Mouse (Mus musculus): ENCODE data around the gene Olfr469. TPM values are rescaled to one million over a fixed set of nuclear protein-coding genes. Genes with fewer than 3 reads are reported as not detected.
A peak's percentile ranks its signal among the peaks of the same experiment; 100 is the strongest.
"Not testable (repeated sequence)": the region's sequence is repeated elsewhere in the genome, so short reads cannot be mapped to it uniquely, and the experiment has no call there.

The Olfr469 gene
- polyA plus RNA-seq (2015; fragmentation: Nextera tagmentation; extraction: Ambion mirVana): not detected in 2 replicates

DNA sequence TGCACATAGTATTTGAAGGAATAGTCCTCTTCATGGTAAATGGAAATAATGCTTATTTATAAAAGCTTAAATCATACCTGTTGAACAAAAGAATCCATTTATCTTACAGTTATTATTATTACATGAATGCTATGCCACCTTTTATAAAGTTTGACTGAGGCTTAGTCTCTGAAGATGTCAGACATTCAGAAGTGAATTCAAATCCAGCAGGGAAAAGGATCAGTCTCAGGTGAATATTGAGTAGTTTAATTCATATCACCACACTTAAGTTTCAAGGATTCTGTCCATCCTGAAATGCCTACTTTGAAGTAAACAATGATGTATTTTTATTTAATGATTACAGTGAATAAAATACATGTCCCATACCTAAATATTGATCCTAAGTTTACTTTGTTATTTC is at the start of gene Olfr469:
Olfr469 (minus strand) TSS at position 101 of the 400 bp plus-strand sequence.
- not testable (repeated sequence) for ATAC-seq; H3K27me3 ChIP-seq; H3K9ac ChIP-seq (replicated peaks); H3K4me2 ChIP-seq (replicated peaks); H3K9me3 ChIP-seq; H3K4me3 ChIP-seq (replicated peaks); H3K4me1 ChIP-seq (replicated peaks); H3K27ac ChIP-seq; H3K36me3 ChIP-seq

DNA sequence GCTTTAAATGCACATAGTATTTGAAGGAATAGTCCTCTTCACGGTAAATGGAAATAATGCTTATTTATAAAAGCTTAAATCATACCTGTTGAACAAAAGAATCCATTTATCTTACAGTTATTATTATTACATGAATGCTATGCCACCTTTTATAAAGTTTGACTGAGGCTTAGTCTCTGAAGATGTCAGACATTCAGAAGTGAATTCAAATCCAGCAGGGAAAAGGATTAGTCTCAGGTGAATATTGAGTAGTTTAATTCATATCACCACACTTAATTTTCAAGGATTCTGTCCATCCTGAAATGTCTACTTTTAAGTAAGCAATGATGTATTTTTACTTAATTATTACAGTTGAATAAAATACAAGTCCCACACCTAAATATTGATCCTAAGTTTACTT is 22.0 kb upstream of the Olfr469 start, which contains the start of gene Olfr470:
Olfr470 (minus strand) TSS at position 101 of the 400 bp plus-strand sequence.
- not testable (repeated sequence) for H3K36me3 ChIP-seq; H3K27ac ChIP-seq; H3K27me3 ChIP-seq; H3K4me1 ChIP-seq (replicated peaks); H3K4me3 ChIP-seq (replicated peaks); H3K9me3 ChIP-seq; H3K9ac ChIP-seq (replicated peaks); H3K4me2 ChIP-seq (replicated peaks); ATAC-seq
- 82% methylated on average over 1 of the region's 1 CpGs for WGBS

DNA sequence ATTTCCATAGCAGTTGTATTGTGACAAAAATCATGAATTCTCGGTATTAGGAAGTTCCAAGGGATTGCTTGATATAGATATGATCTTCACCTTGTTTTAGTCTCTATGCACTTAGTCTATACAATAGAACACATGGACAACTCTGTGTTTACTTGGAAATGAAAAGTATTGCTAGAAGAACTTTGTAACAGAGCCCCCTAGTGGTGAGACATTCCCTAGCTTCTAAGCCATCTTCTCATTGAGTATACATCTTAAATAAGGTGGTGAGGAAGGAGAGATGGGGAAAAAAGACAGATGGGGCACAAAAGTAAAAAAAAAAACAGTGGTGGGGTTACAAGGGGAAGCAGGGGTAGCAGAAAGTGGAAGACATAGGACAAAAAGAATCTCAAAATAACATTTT is 16.4 kb upstream of the Olfr469 start:
- Histone ChIP-seq H3K36me3 (no peaks in the 10 kb centered on the region), H3K4me1 (replicated peaks) (no peaks in the 10 kb centered on the region), H3K4me2 (replicated peaks) (no peak overlapping the region), H3K27me3 (no peaks in the 10 kb centered on the region), H3K9me3 (no peaks in the 10 kb centered on the region), H3K27ac (no peak overlapping the region), H3K4me3 (replicated peaks) (no peak overlapping the region), H3K9ac (replicated peaks) (no peak overlapping the region)
- WGBS: 82% methylated on average over 1 of the region's 1 CpGs
- no peak for ATAC-seq

DNA sequence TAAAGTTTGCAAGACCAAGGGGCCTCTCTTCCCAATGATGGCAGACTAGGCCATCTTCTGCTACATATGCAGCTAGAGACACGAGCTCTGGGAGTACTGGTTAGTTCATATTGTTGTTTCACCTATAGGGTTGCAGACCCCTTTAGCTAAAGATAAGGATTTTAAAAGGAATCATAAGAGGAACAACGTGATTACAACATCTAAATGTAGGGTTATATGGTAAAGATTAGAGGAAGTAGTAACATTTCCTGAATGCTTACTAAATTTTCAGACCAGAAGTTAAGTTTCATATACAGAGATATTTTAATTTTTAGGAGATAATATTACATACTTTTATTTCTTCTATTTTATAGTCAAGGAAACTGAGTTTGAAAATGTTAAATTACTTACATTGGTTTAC is 1.5 kb downstream of the Olfr469 start:
- not testable (repeated sequence) for ATAC-seq

DNA sequence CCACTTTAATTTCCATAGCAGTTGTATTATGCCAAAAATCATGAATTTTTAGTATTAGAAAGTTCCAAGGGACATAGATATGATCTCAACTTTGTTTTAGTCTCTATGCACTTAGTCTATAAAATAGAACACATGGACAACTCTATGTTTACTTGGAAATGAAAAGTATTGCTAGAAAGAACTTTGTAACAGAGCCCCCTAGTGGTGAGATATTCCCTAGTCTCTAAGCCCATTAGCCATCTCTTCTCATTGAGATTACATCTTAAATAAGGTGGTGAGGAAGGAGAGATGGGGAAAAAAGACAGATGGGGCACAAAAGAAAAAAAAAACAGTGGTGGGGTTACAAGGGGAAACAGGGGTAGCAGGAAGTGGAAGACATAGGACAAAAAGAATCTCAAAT is 5.9 kb downstream of the Olfr469 start:
- H3K27ac ChIP-seq: no peak overlapping the region
- H3K9ac ChIP-seq (replicated peaks): no peak overlapping the region
- no peaks in the 10 kb centered on the region for H3K4me1 ChIP-seq (replicated peaks)
- H3K4me3 ChIP-seq (replicated peaks): no peak overlapping the region
- ATAC-seq: no peak
- no peak overlapping the region for H3K4me2 ChIP-seq (replicated peaks)
- no peaks in the 10 kb centered on the region for H3K27me3 ChIP-seq
- no peaks in the 10 kb centered on the region for H3K9me3 ChIP-seq
- H3K36me3 ChIP-seq: no peaks in the 10 kb centered on the region

More for the DNA sequence above, 1.5 kb downstream of the Olfr469 start:
- H3K27ac ChIP-seq; H3K36me3 ChIP-seq; H3K4me2 ChIP-seq (replicated peaks); H3K9ac ChIP-seq (replicated peaks); H3K27me3 ChIP-seq; H3K9me3 ChIP-seq; H3K4me3 ChIP-seq (replicated peaks); H3K4me1 ChIP-seq (replicated peaks): not testable (repeated sequence)
- 71% methylated on average over 2 of the region's 2 CpGs for WGBS

DNA sequence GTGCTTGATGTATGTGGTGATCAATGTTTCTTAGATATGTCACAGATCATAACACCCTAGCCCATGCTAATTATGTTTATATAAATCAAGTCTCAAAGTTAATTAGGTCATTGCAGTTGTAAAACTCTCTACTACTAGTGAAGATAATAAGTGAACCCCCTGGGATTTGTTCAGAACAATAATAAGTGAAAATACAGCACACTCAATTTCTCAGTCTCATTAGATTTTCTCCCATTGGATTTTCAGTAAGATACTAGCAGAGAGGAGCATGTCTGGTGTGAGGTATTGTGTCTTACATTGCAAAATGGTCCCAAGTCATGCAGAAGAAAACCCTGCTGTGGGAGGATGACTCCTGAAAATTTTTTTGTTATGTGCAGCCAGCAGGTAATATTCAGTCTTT is 13.4 kb downstream of the Olfr469 start, which contains the start of gene Olfr467:
Olfr467 (plus strand) TSS at position 301 of the 400 bp plus-strand sequence.
- ATAC-seq: no peak
- Histone ChIP-seq H3K4me3 (replicated peaks) (no peak within 1 kb of the TSS), H3K4me1 (replicated peaks) (no peaks in the 10 kb centered on the region), H3K9me3 (peaks cover 5% of the 10 kb centered on the region; the same call in 1 of the 2 replicates), H3K27me3 (no peaks in the 10 kb centered on the region), H3K4me2 (replicated peaks) (no peak within 1 kb of the TSS), H3K36me3 (no peaks in the 10 kb centered on the region), H3K9ac (replicated peaks) (no peak within 1 kb of the TSS), H3K27ac (no peak within 1 kb of the TSS)

DNA sequence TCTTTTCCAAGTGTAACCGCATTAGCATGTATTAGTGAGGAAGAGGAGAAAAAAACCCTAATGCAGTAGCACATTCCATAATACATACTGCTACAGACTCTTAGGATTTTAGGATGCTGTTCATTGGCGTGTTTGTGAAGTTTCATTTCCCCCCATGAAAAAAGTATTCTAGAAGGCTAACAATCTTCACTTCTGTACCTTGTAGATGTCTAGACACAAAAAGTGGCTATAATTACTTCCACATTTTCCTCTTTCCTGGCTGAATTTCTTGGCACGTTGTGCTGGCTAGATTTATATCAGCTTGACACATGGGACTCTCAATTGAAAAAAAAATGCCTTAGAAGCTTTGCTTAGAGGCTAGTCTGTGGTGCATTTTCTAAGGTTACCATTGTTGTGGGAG is 23.2 kb downstream of the Olfr469 start:
- no peak overlapping the region for H3K27ac ChIP-seq
- H3K27me3 ChIP-seq: no peaks in the 10 kb centered on the region
- no peaks in the 10 kb centered on the region; the same call in 1 of the 2 replicates for H3K9me3 ChIP-seq
- 75% methylated on average over 3 of the region's 3 CpGs for WGBS
- H3K4me2 ChIP-seq (replicated peaks): no peak overlapping the region
- ATAC-seq: no peak
- no peak overlapping the region for H3K4me3 ChIP-seq (replicated peaks)
- H3K4me1 ChIP-seq (replicated peaks): no peaks in the 10 kb centered on the region
- H3K9ac ChIP-seq (replicated peaks): no peak overlapping the region
- H3K36me3 ChIP-seq: no peaks in the 10 kb centered on the region

DNA sequence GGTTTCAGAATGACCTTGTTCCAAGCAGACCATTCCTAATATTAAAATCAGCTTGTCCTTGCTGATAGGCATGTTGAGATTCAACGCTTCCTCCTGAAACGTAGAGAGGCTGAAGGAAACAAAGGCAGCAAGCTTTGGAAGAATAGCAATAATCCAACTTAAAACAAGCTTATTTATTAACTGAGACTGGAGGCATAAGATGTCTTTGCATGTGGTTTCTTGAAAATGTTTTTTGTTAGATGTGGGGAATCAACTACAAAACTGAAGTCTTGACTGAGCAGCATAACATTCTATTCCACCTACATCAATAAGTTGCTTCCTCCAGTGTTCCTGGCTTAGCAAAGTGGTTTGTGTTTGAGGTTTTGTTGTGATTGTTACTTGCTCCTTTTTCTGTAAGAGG is 24.2 kb downstream of the Olfr469 start, which contains the start of gene Ovch2:
Ovch2 (minus strand) TSS at position 101 of the 400 bp plus-strand sequence.
- no peak within 1 kb of the TSS for H3K27ac ChIP-seq
- ATAC-seq: no peak
- H3K36me3 ChIP-seq: no peaks in the 10 kb centered on the region
- no peak within 1 kb of the TSS for H3K9ac ChIP-seq (replicated peaks)
- no peaks in the 10 kb centered on the region for H3K4me1 ChIP-seq (replicated peaks)
- WGBS: 91% methylated on average over 2 of the region's 2 CpGs
- no peak within 1 kb of the TSS for H3K4me3 ChIP-seq (replicated peaks)
- no peaks in the 10 kb centered on the region; the same call in 1 of the 2 replicates for H3K9me3 ChIP-seq
- H3K4me2 ChIP-seq (replicated peaks): no peak within 1 kb of the TSS
- no peaks in the 10 kb centered on the region for H3K27me3 ChIP-seq

DNA sequence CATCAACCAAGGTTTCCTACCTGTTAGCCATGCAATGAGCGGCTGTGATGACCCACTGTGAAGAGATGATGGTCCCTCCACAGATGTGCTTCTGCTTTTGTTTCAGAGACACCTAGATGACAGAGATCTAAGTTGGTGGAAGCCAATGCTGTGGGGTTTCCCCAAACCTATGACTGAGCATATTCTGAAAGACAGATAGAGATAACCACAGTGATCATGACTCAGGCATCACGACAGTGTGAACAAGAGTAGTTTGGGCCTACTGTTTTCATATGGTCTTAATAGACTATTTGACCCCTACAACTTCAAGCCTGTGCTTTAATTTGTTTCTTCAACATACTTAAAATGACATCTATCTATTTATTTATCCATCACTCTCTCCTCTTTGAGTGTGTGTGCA is 28.8 kb downstream of the Olfr469 start:
- no peaks in the 10 kb centered on the region for H3K4me1 ChIP-seq (replicated peaks)
- H3K9me3 ChIP-seq: no peaks in the 10 kb centered on the region
- H3K27me3 ChIP-seq: no peaks in the 10 kb centered on the region
- ATAC-seq: no peak
- no peak overlapping the region for H3K4me2 ChIP-seq (replicated peaks)
- H3K4me3 ChIP-seq (replicated peaks): no peak overlapping the region
- H3K27ac ChIP-seq: no peak overlapping the region
- no peaks in the 10 kb centered on the region for H3K36me3 ChIP-seq
- no peak overlapping the region for H3K9ac ChIP-seq (replicated peaks)
- 92% methylated on average over 2 of the region's 2 CpGs for WGBS

DNA sequence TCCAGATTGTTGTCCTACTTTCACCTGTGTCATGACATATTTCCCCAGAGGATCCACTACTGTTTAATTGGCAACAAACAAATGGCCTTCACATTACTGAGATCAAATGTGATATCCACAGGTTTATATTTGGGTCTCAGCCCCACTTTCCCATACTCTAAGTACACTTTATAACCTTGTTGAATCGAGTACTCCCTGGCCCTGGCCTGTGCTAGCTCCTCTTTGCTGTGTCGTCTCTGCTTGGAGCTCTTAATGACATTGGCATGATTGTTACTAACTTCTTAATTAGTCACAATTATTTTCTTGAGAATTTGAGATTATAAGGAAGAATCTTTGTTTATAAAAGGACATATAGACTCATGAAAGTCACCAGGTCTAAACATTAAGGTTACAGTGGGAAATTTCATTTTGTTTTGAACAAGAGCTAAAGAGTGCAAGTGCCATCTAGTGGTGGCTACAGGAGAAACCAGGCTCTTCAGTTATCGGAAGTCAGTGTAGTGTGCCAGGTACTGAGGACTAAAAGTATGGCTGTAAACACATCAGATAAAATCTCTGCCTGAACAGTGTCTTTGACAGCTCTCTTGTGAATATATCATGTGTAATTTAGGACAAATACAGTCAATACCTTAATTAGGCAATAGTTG is 37.2 kb downstream of the Olfr469 start:
- H3K4me2 ChIP-seq (replicated peaks): no peak overlapping the region
- H3K27ac ChIP-seq: no peak overlapping the region
- 0 out of 2 replicates have a peak, but pooled peaks have one; percentile 50 for ATAC-seq
- no peak overlapping the region for H3K4me3 ChIP-seq (replicated peaks)
- H3K9ac ChIP-seq (replicated peaks): no peak overlapping the region
- no peaks in the 10 kb centered on the region for H3K4me1 ChIP-seq (replicated peaks)
- no peaks in the 10 kb centered on the region for H3K36me3 ChIP-seq
- WGBS: 60% methylated on average over 3 of the region's 3 CpGs
- H3K9me3 ChIP-seq: no peaks in the 10 kb centered on the region
- no peaks in the 10 kb centered on the region for H3K27me3 ChIP-seq

DNA sequence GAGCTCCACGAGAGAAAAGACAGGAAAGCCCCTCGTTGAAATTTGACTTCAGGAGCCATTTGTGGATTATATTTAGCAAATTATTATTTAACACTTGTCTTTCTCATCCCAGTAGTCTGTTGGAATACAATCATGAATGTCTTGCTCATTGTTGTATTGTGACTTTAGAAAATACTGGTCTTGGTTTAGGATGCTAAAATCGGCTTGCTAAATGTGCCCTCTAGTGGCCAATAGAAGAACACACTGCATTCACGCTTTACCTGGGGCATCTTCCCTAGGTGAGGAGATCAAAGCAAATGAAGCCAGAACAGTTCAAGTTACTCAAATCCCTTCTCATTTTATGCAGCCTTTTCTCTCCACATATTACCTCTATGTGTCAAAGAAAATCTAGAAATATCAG is 45.7 kb downstream of the Olfr469 start:
- Histone ChIP-seq H3K9me3 (no peaks in the 10 kb centered on the region), H3K27ac (no peak overlapping the region), H3K36me3 (no peaks in the 10 kb centered on the region), H3K4me1 (replicated peaks) (no peaks in the 10 kb centered on the region), H3K9ac (replicated peaks) (no peak overlapping the region), H3K4me2 (replicated peaks) (no peak overlapping the region), H3K4me3 (replicated peaks) (no peak overlapping the region), H3K27me3 (no peaks in the 10 kb centered on the region)
- WGBS: 50% methylated on average over 4 of the region's 4 CpGs
- ATAC-seq: no peak

DNA sequence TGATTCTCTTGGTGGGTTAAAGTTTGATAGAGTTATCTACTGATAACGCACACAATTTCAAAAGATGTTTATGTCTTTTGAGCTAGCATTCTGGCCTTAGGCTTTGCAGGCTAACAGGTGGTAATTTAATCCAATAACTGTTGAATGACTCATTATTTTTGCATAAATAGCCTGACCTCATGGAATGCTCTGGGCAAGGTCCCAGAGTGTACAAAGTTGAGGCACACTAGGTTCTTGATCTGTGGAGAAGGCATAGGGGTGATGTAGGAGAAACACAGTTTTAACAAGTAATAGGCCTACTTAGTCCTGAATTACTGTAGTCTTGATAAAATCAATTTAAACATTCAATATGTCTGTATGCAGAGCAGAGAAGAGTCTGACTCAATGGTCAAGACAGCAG is 47.1 kb downstream of the Olfr469 start:
- H3K9ac ChIP-seq (replicated peaks): no peak overlapping the region
- ATAC-seq: no peak
- no peak overlapping the region for H3K4me2 ChIP-seq (replicated peaks)
- no peak overlapping the region for H3K27ac ChIP-seq
- no peak overlapping the region for H3K4me3 ChIP-seq (replicated peaks)
- no peaks in the 10 kb centered on the region for H3K36me3 ChIP-seq
- H3K9me3 ChIP-seq: no peaks in the 10 kb centered on the region
- H3K27me3 ChIP-seq: no peaks in the 10 kb centered on the region
- 73% methylated on average over 1 of the region's 1 CpGs for WGBS
- no peaks in the 10 kb centered on the region for H3K4me1 ChIP-seq (replicated peaks)

DNA sequence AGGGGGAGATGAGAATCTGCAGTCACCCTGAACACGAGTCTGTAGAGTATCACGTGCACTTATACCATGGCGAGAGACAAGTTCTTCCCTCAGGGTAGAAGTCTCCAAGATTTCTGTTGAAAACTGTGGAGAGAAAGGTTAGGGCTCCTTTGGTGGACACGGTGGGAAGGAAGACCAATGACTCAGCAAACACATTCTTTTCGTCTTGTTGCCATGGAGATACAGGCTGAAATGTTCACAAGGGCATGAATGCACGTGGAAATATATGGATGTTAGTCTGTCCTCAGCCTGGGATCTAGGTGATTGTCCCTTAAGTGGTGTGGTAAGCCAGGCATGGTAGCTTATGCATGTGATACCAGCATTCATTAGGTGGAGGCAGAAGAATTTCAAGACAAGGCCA is 54.5 kb downstream of the Olfr469 start:
- H3K4me3 ChIP-seq (replicated peaks): no peak overlapping the region
- H3K27me3 ChIP-seq: no peaks in the 10 kb centered on the region
- H3K4me1 ChIP-seq (replicated peaks): no peaks in the 10 kb centered on the region
- ATAC-seq: no peak
- H3K9ac ChIP-seq (replicated peaks): no peak overlapping the region
- H3K4me2 ChIP-seq (replicated peaks): no peak overlapping the region
- WGBS: 57% methylated on average over 6 of the region's 6 CpGs
- H3K27ac ChIP-seq: no peak overlapping the region
- no peaks in the 10 kb centered on the region for H3K9me3 ChIP-seq
- no peaks in the 10 kb centered on the region for H3K36me3 ChIP-seq

Data from midbrain, embryonic 13.5 days (tissue).